Mouse (Mus musculus) leukemia stem cell, adult 10-12 weeks (primary cell): Measurements from ENCODE around the gene Myom1. TPM values are rescaled to one million over a fixed set of nuclear protein-coding genes. Genes with fewer than 3 reads are reported as not detected.

Experiments
- polyA plus RNA-seq: library from polyadenylated mRNA; stranded (reverse); fragments of >175 nt; gene quantifications from 2 replicates; pipeline ENCODE4 v1.2.3, GENCODE M21; 2012; ENCODE audit warnings: low replicate concordance

The Myom1 gene
- polyA plus RNA-seq: 0.06 TPM in 1 of 2 replicates, not detected in the other

DNA sequence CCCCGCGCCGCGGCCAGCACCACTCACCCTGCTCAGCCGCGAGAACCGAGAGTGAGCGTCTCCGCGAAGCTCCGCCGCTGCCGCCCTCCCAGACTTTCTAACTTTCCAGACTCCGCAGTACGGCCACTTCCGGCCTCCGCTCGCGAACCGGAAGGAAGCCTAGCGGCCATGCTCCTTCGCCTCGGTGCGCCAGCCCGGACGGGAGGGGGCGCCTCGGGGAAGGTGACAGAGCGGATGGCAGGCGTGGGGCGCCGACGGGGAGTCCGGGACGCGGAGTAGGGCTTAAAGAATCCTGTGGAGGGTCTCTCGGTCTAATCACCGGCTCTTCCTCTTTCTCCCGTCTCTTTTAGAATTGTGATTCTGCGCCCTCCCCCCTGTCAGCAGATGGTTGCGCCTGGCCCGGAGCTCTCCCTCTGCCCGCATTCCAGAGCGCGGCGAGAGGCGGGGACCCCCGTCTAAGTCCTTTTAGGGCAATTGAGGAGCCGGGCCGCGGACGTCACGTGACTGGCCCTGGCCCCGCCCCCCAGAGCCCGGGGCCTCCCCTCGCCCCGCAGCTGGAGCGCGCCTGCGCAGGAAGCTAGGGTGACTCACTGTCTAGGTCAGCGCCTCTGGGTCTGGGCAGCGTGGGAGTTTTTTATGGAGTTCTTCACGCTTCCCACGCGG is at the start of gene Myom1:
Gene Myom1 (plus strand): TSS at position 553 of the 663 bp plus-strand sequence.

DNA sequence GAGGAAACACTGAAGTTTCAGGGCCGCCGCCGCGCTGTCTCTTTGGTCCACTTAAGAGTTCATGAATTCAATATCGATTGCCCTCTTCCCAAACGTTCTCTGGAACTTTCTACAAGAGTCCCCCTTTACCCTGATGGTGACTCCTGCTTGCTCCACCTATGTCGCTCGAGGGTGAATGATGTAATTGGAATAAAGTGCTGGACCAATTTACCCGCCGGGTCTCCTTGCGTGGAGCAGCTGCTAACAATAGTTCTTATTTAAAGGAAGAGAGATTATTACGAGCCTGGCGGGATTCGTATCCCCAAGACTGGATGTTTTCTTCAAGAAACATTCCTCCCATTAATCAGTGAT is 286 bp downstream of the Myom1 start, which contains the start of gene Myl12a:
Gene Myl12a (minus strand): TSS at position 135 of the 351 bp plus-strand sequence.

Other genes starting within 250 kb of the Myom1 start
- 4.7 and 8.3 TPM in 2 replicates for gene Tgif1, start 149.1 kb upstream of the Myom1 start, polyA plus RNA-seq
- gene Myl12a, start 245 bp downstream of the Myom1 start, polyA plus RNA-seq: 14.7 and 18.4 TPM in 2 replicates
- 9.5 and 19.4 TPM in 2 replicates for gene Lpin2, start 179.9 kb downstream of the Myom1 start, polyA plus RNA-seq